Mouse (Mus musculus) left cerebral cortex, postnatal 25 days (tissue): ENCODE measurements around the gene Phf5a. TPM values are rescaled to one million over a fixed set of nuclear protein-coding genes. Genes with fewer than 3 reads are reported as not detected.
"Not testable (repeated sequence)": the region's sequence is repeated elsewhere in the genome, so short reads cannot be mapped to it uniquely, and the experiment has no call there.

Source experiments
- DNase-seq, 2 experiments: peaks; one replicate each; pipeline ENCODE4 v3.0.0; 2022; ENCODE audit warnings: low spot score in 2 of 2, mixed read lengths in 1 of 2
- intact Hi-C: fragments of 180-260 bp; cut with DNase I; formaldehyde crosslinking; loops from one replicate; pipeline ENCODE4 v1.15.1; 2025
- total RNA-seq, 2 experiments: library from RNA; stranded (reverse); gene quantifications; 2 replicates each; pipeline ENCODE4 v1.2.3; 2021

Gene Phf5a
- total RNA-seq = 10 to 100 TPM; 33.7 to 34.7 TPM

DNA sequence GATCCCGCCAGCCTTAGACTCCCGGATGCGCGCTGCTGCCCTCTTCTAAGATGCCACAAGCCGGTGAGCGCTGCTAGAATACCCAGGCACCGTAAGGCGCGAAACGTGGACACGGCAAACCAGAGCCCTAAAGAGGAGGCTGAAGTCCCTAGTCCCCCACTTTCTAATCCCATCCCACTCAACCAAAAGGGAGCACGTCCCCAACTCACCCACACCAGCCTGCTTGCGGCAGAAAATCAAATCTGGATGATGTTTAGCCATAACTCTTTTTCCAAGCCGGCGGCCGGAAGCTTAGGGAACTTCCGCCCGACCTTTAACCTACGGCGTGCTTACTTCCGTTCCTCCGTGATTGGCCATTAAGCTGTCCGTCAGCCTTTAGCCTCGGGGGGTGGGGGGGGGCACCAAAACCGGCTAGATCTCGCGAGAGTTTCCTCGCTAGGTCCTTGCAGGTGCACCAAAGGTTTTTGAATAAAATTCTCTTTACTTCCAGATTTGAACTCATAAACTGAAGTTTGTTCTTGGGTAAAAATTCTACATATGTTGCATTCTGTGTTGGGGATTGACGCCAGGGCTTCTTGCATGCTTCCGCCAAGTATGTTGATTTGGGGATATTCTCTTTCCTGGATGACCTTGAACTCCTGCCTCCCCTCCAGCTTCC, at the start of gene Phf5a:
Phf5a (minus strand) TSS at position 308 of the 658 bp plus-strand sequence.
- intact Hi-C loops = loop anchor here (5.0 kb wide), 1 partner anchor 36 kb away; no protein-coding TSS in a partner anchor
- peak; percentile 89 to 94 for DNase-seq

DNA sequence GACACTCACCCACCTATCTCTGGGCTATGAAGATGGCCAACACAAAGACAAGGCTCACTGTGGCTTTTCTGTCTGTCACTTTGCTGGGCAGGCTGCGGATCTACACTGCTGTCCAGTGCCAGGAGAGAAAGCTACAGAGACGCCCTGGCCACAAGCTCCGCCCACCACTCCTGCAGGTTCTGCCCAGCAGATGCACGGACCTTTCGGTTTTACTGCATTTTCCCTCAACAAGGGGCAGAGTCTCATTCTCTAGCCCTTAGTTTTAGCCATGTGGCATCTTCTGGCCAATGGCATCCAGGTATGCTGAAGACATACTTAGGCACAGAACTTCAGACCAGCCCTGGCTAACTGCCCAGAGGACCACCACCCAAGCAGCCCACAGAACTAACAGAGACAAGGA, 49.5 kb upstream of the Phf5a start:
- DNase-seq = no peak
- intact Hi-C loops = loop anchor here (5.0 kb wide), 1 partner anchor 44 kb away; no protein-coding TSS in a partner anchor

DNA sequence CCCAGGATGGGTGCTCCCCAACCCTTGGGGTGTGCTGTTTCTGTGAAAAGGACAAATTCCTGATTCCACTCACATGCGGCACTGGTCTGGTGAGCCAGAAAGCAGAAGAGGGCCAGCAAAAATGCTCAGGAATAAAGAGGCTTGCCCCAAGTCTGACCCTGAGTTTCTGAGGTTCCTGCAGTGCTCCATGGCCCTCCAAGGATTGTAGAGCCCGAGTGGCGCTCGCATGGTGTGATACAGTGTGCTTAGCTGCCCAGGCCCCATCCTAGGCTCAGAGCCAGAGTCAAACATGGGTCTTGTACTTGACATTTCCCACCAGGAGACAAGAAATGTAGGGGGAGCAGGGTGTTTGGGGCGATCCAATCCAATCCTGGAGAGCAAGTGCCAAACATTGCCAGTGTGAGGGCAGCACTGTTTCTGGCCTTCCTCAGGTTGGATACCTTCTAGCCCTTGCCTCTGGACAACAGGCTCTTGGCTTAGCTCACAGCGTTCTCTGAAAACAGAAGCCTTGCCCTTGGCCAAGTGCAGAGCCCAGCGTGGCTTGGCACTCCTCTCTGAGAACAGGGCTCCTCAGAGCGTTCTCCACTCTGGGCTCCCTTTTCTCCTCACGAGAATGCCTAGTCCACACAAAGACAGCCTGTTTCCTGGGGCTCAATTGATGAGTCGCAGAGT, 49.0 kb upstream of the Phf5a start:
- intact Hi-C loops = loop anchor here (5.0 kb wide), 1 partner anchor 43 kb away; no protein-coding TSS in a partner anchor
- peak in 1 of 2 experiments; percentile 59 for DNase-seq

DNA sequence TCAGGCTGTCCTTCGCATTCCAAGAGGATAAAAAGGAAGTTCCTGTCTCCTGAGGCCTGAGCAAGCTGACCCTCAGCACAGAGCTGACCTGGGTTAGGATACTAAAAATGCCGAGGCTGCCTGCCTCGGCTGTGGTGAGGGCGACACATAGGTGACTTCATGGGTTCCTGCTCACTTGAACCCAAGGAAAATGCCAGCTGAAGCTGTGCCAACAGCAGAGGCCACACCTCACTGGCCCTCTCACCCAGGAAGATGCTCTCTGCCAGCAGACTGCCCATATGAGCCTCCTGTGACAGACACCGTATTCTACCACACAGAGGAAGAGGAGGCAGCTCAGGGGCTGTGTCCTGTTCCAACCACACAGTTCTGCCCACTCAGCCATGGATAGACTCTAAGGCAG, 47.4 kb upstream of the Phf5a start:
- intact Hi-C loops = no loop called here

DNA sequence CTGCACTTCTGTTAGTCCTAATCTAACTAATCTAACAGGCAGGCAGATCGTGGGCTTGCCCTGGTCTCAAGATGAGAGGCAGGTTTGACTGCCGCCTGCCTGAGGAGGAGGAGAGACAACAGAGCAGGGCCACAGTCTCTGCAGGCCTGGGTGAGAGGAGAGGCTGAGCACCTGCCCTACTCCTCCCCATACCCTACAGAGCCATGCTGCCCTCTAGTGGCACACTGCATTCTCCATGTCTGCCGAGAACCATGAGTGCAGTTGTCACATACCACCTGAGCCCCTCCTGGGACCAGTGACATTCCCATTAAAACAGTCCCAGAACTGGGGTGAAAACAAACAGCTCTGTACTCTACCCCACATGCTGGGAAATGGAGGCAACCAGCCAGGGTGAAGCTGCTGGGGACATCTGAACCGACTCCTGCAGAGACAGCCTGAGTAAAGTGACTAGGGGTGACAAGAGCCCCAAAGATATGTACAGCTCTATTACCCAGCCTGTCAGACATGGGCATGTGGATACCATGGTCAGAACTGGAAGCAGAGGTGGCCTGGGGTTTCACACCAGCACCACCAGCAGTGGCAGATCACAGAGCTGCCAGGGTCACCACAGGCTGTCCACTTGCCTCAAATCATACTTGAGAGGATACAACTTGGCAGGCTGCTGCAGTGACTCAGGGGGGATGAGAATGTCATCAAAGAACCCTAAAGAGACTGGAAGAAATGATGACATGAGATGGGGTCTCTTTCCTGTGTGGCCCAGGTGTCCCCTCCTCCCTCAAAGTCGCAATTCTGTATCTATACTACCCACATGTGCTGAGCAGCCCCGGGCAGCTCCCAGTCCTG, 46.1 kb upstream of the Phf5a start:
- peak; percentile 62 to 71 for DNase-seq
- intact Hi-C loops = no loop called here

More for the DNA sequence above, 47.4 kb upstream of the Phf5a start:
- no peak for DNase-seq

DNA sequence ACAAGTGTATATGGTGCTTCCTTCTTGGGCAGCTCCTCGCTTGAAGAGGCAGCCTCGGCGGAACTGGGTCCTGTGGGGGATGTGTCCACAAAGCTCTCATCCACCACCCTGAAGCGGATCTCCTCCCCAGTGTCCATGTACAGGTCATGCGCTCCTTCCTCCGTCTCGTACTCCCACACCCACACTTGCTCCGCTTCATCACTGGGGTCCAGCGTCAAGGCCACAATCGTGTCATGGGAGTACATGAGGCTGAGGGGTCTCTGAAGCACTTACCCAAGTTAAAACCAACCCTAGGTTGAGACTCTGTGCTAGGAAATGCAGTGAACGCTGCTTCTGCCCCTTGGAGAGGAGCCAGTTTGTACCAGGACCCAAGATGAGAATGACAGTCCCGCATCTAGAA, 45.5 kb upstream of the Phf5a start:
- intact Hi-C loops = no loop called here
- no peak for DNase-seq

DNA sequence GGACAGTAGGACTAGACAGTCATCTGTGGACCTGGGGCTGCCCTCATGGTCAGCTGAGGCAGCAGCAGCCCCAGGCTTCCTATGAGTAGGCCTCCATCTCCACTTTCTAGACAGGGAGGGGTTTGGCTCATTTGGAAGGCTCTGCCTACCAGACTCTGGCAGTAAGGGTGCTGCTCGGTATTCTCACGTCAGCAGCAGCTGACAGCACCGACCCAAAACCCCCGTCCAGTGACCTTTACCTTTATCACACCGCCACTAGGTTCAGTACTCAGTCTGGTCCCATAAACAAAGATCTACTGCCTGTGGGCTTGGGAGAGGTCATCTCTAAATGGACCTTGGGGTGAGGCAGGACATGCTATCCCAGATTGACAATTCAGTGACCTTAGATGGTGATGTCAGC, 44.0 kb upstream of the Phf5a start:
- no peak for DNase-seq
- intact Hi-C loops = no loop called here

DNA sequence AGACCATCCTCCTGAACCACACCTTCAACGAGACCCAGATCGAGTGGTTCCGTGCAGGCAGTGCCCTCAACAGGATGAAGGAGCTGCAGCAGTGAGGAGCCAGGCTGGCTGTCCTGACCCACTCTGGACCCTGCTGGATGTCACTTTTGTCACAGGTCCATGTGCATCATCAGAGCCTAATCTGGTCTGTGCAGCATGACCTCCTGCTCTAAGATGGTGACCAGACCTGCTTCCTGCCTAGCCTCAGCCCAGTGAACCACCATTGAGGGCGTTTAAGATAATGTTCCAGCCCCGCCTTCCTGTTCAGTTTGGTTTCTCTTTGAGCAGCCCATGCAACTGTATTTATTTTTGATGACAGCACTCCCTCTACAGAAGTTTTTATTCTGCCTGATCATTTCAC, 43.0 kb upstream of the Phf5a start:
- intact Hi-C loops = no loop called here
- no peak for DNase-seq

DNA sequence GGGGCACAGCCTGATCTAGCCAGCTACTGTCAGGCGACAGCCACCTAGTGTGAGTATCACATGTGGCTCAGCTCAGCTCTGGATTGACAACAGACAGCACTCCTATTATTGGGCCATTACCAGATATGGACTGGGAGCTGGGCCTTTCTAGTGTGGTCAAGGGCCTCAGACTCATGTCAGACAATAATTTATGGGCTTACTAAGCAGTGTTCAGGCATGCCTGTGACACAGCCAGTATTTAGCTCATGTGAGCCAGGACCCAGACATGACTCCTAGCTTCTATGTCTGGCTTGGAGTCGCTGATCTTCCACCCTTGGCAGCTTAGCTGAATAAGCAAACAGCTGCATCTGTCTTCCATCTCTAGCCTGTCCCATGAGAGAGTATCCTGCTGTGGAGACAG, 40.8 kb upstream of the Phf5a start:
- no peak for DNase-seq
- intact Hi-C loops = no loop called here

DNA sequence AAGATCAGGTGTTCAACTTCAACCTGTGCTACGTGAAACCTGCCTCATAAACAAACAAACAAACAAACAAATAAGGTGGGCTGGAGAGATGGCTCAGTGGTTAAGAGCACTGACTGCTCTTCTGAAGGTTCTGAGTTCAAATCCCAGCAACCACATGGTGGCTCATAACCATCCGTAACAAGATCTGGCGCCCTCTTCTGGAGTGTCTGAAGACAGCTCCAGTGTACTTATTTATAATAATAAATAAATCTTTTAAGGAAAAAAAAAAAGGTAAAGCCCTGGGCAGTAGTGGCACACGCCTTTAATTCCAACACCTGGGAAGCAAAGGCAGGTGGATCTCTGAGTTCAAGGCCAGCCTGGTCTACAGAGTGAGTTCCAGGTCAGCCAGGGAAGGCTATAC, 37.1 kb upstream of the Phf5a start:
- DNase-seq = not testable (repeated sequence)
- intact Hi-C loops = loop anchor here (5.0 kb wide), 2 partner anchors 36 to 76 kb away; partner anchors contain the start of genes Aco2 and Phf5a

DNA sequence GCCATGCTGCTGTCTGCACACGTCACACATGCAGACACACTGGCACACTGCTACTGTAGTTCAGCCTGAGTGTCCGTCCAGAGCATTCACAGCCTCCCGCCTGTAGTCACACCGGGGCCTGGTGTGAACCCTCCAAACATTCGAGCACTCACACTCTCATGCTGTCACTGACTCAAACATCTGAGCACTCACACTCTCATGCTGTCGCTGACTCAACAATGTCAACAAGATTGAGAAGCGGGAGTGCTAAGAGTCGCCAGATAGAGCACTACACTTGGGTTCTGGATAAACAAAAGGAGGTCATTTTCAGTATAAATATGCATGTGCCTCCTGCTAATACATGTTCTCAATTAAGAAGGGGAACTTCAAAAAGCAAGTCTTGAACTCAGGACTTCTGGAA, 36.2 kb upstream of the Phf5a start:
- no peak for DNase-seq
- intact Hi-C loops = loop anchor here (5.0 kb wide), 2 partner anchors 36 to 76 kb away; partner anchors contain the start of genes Aco2 and Phf5a

DNA sequence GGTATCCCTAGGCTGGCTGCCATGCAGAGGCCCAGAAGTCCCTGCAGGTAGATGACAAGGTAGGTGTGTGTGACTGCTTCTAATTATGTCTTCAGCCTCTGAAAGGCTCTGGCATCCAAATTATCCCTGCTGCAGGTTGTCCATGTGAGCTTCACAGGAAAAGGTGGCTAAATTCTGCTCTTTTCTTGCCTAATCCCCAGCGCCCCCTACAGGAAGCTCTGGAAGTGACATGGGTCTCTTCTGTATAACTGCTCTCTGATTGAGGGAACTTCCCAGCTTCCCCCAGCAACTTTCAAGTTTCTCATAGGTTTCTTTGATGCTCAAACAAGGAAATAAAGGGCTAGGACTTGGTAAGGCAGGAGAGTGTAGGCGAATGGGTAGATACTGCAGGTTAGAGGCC, 33.2 kb upstream of the Phf5a start:
- intact Hi-C loops = loop anchor here (5.0 kb wide), 2 partner anchors 33 to 73 kb away; partner anchors contain the start of genes Aco2 and Phf5a
- peak; percentile 70 to 80 for DNase-seq

DNA sequence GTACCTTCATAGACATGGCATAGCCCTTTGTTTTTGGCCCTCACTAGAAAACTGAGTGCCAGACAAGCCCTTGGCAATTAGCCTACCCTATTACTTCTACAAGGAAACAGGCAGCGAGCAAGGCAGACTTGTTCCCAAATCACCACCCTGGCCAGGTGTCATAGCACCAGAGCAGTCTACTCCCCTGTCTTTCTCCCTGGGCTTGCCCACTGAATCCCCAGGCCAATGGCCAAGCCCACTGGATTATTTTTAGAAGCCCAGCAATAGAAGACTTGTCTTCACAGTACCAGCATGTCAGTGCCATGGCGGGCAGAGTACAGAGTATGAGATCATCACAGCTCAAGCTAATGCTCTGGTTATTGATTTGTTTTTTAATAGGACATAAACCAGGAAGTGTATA, 27.0 kb upstream of the Phf5a start:
- intact Hi-C loops = no loop called here
- DNase-seq = no peak

DNA sequence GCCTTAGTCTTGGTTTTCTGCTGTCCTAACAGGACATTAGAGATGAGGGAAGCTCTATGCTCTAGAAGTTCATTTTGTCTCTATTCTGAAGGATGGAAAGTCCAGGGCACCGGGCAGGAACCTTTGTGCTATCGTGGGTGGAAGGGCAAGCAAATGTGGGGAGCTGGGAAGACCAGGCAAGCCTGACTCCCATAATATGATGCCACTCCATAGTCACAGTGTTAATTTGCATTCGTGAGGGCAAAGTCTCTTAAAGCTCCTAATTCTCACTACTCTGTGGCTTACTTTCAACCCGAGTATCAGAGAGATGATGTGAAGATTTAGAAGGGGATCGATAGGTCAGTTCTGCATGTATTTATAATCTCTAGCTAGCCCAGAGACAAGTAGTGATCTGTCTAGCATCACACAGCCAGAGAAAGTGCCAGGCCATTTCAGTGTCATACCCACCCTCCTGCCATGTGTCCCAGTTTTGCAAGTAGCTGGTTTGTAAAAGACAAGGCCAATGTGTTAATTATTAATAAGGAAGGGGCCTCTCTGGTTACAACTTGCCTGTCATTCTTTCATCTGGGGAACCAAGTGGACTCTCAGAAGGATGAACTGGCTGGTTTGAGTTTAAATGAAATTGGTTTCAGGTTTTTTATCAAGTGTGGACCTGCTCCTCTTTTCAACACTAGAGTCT, 26.0 kb upstream of the Phf5a start:
- no peak for DNase-seq
- intact Hi-C loops = no loop called here

DNA sequence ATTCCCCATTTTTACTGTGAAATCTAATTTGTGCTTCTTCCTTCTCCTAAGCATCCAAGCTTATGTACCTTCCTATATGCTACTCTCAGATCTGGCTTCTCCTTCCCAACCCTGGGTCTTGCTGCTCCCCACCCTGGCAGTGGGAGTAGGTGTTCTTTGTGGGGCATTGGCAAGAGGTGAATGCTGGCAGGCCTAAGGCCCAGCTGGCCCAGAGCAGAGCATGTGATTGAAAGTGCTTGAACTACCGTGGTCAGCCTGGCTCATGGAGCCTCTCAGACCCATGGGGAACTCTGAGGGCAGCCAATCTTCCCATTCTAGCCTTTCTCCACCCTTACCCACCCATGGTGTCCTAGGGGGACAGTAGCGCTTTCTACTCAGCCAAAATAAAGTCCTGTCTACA, 24.7 kb upstream of the Phf5a start:
- DNase-seq = no peak
- intact Hi-C loops = no loop called here

DNA sequence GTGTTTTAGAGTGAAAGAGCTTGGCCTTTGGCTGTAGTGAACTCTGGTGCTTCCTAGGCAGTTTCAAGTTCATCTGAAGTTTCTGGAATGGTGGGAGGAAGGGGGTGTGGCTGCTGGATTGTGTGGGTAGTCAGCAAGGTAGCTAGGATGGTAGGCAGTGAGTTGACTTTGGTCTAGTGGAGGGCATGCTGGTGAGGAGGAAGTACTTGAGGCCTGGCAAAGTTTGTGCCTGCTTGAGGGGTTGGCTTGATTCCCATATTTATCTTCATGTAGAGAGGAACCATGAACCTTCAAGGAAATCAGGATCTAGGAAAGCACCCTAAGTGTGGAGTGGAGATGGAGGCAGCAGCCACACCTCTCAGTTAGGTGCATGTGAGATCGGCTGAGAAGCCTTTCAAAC, 22.3 kb upstream of the Phf5a start:
- intact Hi-C loops = no loop called here
- no peak for DNase-seq

DNA sequence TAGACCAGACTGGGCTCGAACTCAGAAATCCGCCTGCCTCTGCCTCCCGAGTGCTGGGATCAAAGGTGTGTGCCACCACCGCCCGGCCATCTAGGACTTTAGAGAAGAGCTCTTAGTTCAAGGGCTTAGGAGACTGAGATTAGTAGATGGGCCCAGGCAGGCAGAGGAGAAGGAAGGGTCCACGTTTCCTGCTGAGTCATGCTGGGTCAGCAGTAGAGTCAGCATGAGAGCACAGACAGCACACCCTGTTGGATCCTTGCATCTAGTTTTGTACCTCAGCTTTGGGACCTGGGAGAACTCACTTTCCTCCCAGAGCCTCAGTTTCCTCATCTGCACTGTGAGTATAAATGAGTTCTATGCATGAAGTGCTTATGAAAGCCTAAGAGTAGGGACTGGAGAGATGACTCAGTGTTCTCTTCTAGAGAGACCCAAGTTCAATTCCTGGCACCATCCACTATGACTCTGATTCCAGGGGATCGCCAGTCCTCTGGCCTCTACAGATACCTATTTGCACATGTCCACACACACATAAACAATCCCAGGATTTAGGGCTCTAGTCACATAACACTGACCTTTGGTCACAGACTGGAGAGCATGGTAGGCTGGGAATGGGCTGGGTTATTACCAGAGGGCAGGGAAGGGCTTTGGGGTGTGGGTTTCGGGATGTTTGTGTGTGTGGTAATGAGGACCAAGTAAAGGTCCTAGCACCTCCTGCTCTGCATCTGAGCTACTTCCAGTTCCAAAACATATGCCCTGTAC, 20.3 kb upstream of the Phf5a start:
- no peak for DNase-seq
- intact Hi-C loops = loop anchor here (1.0 kb wide), 1 partner anchor 12 kb away; no protein-coding TSS in a partner anchor

DNA sequence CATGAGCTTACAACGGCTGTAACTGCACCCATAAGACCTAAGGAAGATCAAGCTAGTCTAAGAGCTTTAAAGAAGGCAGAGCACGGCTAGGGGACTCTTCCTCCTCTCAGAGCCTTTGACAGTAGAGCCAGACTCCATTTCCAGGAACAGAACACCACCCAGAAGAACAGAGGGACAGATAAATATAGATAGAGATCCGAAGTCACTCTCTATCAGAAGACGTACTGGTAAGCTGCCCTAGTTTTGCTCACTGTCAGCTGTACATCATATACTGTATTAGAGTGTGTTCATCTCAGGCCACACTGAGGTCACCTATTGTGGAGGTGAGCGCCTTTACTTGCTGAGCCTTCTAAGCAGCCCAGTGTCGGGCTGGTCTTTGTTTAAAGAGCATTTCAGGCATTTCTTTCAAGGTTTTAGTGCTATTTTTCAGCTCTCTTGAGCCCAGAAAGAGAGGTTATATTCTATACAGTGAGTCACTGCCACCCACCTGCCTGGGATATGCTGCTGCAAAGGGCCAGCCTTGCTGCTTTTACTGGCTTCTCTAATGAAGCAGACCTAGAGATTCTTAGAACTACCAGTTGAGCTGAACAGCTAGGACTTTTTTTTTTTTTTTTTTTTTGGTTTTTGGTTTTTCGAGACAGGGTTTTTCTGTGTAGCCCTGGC, 19.6 kb upstream of the Phf5a start:
- peak; percentile 54 to 91 for DNase-seq
- intact Hi-C loops = loop anchor here (1.0 kb wide), 1 partner anchor 11 kb away; no protein-coding TSS in a partner anchor
